Mouse (Mus musculus) G1E (cell line): ENCODE results near the gene Tmem120a. TPM values are rescaled to one million over a fixed set of nuclear protein-coding genes. Genes with fewer than 3 reads are reported as not detected.

Source experiments
- ATAC-seq: 2 replicates; pipeline ENCODE4 v1.8.0; 2016; ENCODE audit warnings: mild to moderate bottlenecking; ENCODE audit not compliant: insufficient number of reproducible peaks, poor library complexity, low FRiP score, severe bottlenecking; ENCODE audit errors: extremely low read depth
- DNase-seq: peaks from one replicate; pipeline ENCODE4 v3.0.0; 2012; ENCODE audit warnings: low spot score
- H3K27me3 ChIP-seq: 2 replicates; pipeline ENCODE4 v1.6.1; 2012; ENCODE audit warnings: mild to moderate bottlenecking, low read length, inconsistent platforms; ENCODE audit not compliant: insufficient read depth
- H3K36me3 ChIP-seq: replicated peaks from 2 replicates; pipeline ENCODE3; 2012; ENCODE audit warnings: mild to moderate bottlenecking, inconsistent platforms
- H3K4me1 ChIP-seq: 2 replicates; pipeline ENCODE4 v1.6.1; 2012; ENCODE audit warnings: low read depth, low read length, inconsistent platforms, mixed read lengths; ENCODE audit not compliant: insufficient read depth
- H3K4me3 ChIP-seq: 2 replicates; pipeline ENCODE4 v1.5.1; 2012; ENCODE audit warnings: low read depth, mild to moderate bottlenecking, inconsistent platforms, low read length, moderate library complexity, mixed read lengths
- H3K9me3 ChIP-seq: replicated peaks from 2 replicates; pipeline ENCODE4 v1.6.1; 2012; ENCODE audit warnings: inconsistent platforms
- CTCF ChIP-seq: IDR thresholded peaks from 2 replicates; pipeline ENCODE4 v1.5.1; 2012; ENCODE audit warnings: low read depth, low read length, inconsistent platforms, mixed read lengths
- GATA1 ChIP-seq: IDR thresholded peaks from 2 replicates; pipeline ENCODE4 v1.6.1; 2012; ENCODE audit warnings: borderline replicate concordance, low read length, inconsistent platforms, mixed read lengths
- GATA2 ChIP-seq: IDR thresholded peaks from 2 replicates; pipeline ENCODE4 v1.6.1; 2012; ENCODE audit warnings: low read depth, low read length, inconsistent platforms, borderline replicate concordance
- POLR2AphosphoS5 ChIP-seq: IDR thresholded peaks from 2 replicates; pipeline ENCODE4 v1.6.1; 2012; ENCODE audit warnings: low read depth, low read length, inconsistent platforms; ENCODE audit not compliant: insufficient replicate concordance
- TAL1 ChIP-seq: conservative IDR thresholded peaks from 2 replicates; pipeline ENCODE4 v1.6.1; 2012; ENCODE audit warnings: low read depth, low read length, inconsistent platforms, mixed read lengths
- polyA plus RNA-seq: library from polyadenylated mRNA; stranded (reverse); fragments of >175 nt; gene quantifications from 2 replicates; pipeline ENCODE4 v1.2.3, GENCODE M21; 2012
- total RNA-seq, 2 experiments: library from RNA; stranded (forward) in 1 of 2; stranded (reverse) in 1 of 2; fragments of 200-1000 nt in 1 of 2; fragments of >200 nt in 1 of 2; fragmentation: Nextera tagmentation in 1 of 2; gene quantifications; 2 replicates each; pipeline ENCODE4 v1.2.3; 2014 to 2017

Tmem120a gene
- total and polyA plus RNA-seq, 3 experiments = 8.5 to 18.0 (median 13.3) TPM

GRCm38 (mm10) chr5:135715624-135716023 lies 28.6 kb downstream of the Tmem120a start:
- H3K36me3 ChIP-seq = peaks cover 83% of the 10 kb centered on the region
- DNase-seq = no peak
- no peaks in the 10 kb centered on the region for H3K27me3 ChIP-seq
- TF ChIP-seq GATA2 (no peak), CTCF (no peak), TAL1 (no peak), GATA1 (no peak), POLR2AphosphoS5 (no peak)
- H3K4me3 ChIP-seq = no peak overlapping the region
- no peaks in the 10 kb centered on the region for H3K9me3 ChIP-seq
- ATAC-seq = no peak
- peaks cover 50% of the 10 kb centered on the region for H3K4me1 ChIP-seq

GRCm38 (mm10) chr5:135713441-135714218 lies 30.6 kb downstream of the Tmem120a start:
- no peaks in the 10 kb centered on the region for H3K27me3 ChIP-seq
- peak; percentile 62; the same call in 1 of the 2 replicates for TF ChIP-seq POLR2AphosphoS5
- peak; percentile 53; the same call in 1 of the 2 replicates for TF ChIP-seq TAL1
- TF ChIP-seq GATA2 = no peak
- peak overlapping the region; percentile 63; the same call in 1 of the 2 replicates for H3K4me3 ChIP-seq
- DNase-seq = peak; percentile 96
- H3K4me1 ChIP-seq = peaks cover 58% of the 10 kb centered on the region
- no peaks in the 10 kb centered on the region for H3K9me3 ChIP-seq
- peaks cover 77% of the 10 kb centered on the region for H3K36me3 ChIP-seq
- peak; percentile 96 for ATAC-seq

- DNase-seq (no peak), ATAC-seq (no peak)
- H3K27me3 ChIP-seq = no peaks in the 10 kb centered on the region
- H3K4me3 ChIP-seq = peak overlapping the region; percentile 41; the same call in 1 of the 2 replicates
- no peaks in the 10 kb centered on the region for H3K9me3 ChIP-seq
- H3K36me3 ChIP-seq = peaks cover 77% of the 10 kb centered on the region
- H3K4me1 ChIP-seq = peaks cover 66% of the 10 kb centered on the region
- TF ChIP-seq CTCF (no peak), POLR2AphosphoS5 (no peak), GATA1 (no peak), TAL1 (no peak), GATA2 (no peak)
Observed at GRCm38 (mm10) chr5:135712803-135713202, 31.4 kb downstream of the Tmem120a start.

- Histone ChIP-seq H3K36me3 (peaks cover 77% of the 10 kb centered on the region), H3K4me3 (no peak overlapping the region; the same call in 1 of the 2 replicates), H3K4me1 (peaks cover 76% of the 10 kb centered on the region), H3K9me3 (peaks cover 5% of the 10 kb centered on the region; the same call in 1 of the 2 replicates), H3K27me3 (no peaks in the 10 kb centered on the region)
- TF ChIP-seq POLR2AphosphoS5 (no peak), TAL1 (no peak), GATA1 (no peak), GATA2 (no peak), CTCF (no peak)
- DNase-seq = no peak
- ATAC-seq = no peak
Observed at GRCm38 (mm10) chr5:135711582-135712355, 32.5 kb downstream of the Tmem120a start.

GRCm38 (mm10) chr5:135710599-135711214 lies 33.5 kb downstream of the Tmem120a start:
- H3K4me3 ChIP-seq = no peak overlapping the region
- TF ChIP-seq GATA1 = no peak
- TF ChIP-seq CTCF = no peak
- TF ChIP-seq POLR2AphosphoS5 = no peak
- no peak for TF ChIP-seq TAL1
- no peak for TF ChIP-seq GATA2
- H3K36me3 ChIP-seq = peaks cover 77% of the 10 kb centered on the region
- H3K9me3 ChIP-seq = peaks cover 5% of the 10 kb centered on the region; the same call in 1 of the 2 replicates
- peaks cover 81% of the 10 kb centered on the region for H3K4me1 ChIP-seq
- no peaks in the 10 kb centered on the region for H3K27me3 ChIP-seq
- DNase-seq (no peak), ATAC-seq (no peak)

- no peak for TF ChIP-seq GATA2
- TF ChIP-seq TAL1 = no peak
- no peak for TF ChIP-seq GATA1
- no peak for TF ChIP-seq POLR2AphosphoS5
- no peak for TF ChIP-seq CTCF
- H3K4me3 ChIP-seq = no peak overlapping the region
- DNase-seq (no peak), ATAC-seq (no peak)
- H3K9me3 ChIP-seq = peaks cover 5% of the 10 kb centered on the region; the same call in 1 of the 2 replicates
- H3K4me1 ChIP-seq = peaks cover 78% of the 10 kb centered on the region
- no peaks in the 10 kb centered on the region for H3K27me3 ChIP-seq
- peaks cover 78% of the 10 kb centered on the region for H3K36me3 ChIP-seq
Observed at GRCm38 (mm10) chr5:135709716-135710115, 34.5 kb downstream of the Tmem120a start.
